Mouse (Mus musculus) kidney, embryonic 15.5 days (tissue): ENCODE results near the gene Cirbp. TPM values are rescaled to one million over a fixed set of nuclear protein-coding genes. Genes with fewer than 3 reads are reported as not detected.
"Not testable (repeated sequence)": the region's sequence is repeated elsewhere in the genome, so short reads cannot be mapped to it uniquely, and the experiment has no call there.

ENCODE experiments used
- ATAC-seq: fragments of 200-750 bp; cut with Nextera tagmentation; replicated peaks from 2 replicates; pipeline ENCODE4 v1.8.0; 2017; ENCODE audit warnings: moderate TSS enrichment; ENCODE audit not compliant: low FRiP score
- H3K27ac ChIP-seq: fragments of 300-500 bp; sonication (generic); 2 replicates; pipeline ENCODE4 v1.5.1; 2015; ENCODE audit warnings: mild to moderate bottlenecking, inconsistent platforms
- H3K27me3 ChIP-seq: fragments of 300-500 bp; sonication (generic); 2 replicates; pipeline ENCODE4 v1.6.1; 2015; ENCODE audit warnings: inconsistent platforms
- H3K36me3 ChIP-seq: fragments of 300-500 bp; sonication (generic); 2 replicates; pipeline ENCODE4 v1.6.1; 2015; ENCODE audit warnings: inconsistent platforms
- H3K4me1 ChIP-seq: fragments of 300-500 bp; sonication (generic); 2 replicates; pipeline ENCODE4 v1.6.1; 2015; ENCODE audit warnings: inconsistent platforms
- H3K4me2 ChIP-seq: fragments of 300-500 bp; sonication (generic); 2 replicates; pipeline ENCODE4 v1.6.1; 2015; ENCODE audit warnings: moderate library complexity, mild to moderate bottlenecking, inconsistent platforms
- H3K4me3 ChIP-seq: fragments of 300-500 bp; sonication (generic); replicated peaks from 2 replicates; pipeline ENCODE4 v1.5.1; 2015; ENCODE audit warnings: mild to moderate bottlenecking, inconsistent platforms
- H3K9ac ChIP-seq: fragments of 300-500 bp; sonication (generic); 2 replicates; pipeline ENCODE4 v1.6.1; 2015; ENCODE audit warnings: mild to moderate bottlenecking, inconsistent platforms
- H3K9me3 ChIP-seq: fragments of 300-500 bp; sonication (generic); replicated peaks from 2 replicates; pipeline ENCODE4 v1.6.1; 2016; ENCODE audit warnings: inconsistent platforms
- whole genome bisulfite sequencing: fragments of 180-500 bp; shearing (Covaris S2); methylation state at CpG from one replicate; pipeline ENCODE4 v1.1.7; 2015; ENCODE audit warnings: mixed read lengths; 5-methylcytosine and 5-hydroxymethylcytosine counted together
- polyA plus RNA-seq: library from polyadenylated mRNA; unstranded; fragments of >200 nt; fragmentation: Nextera tagmentation; extraction: Ambion mirVana; gene quantifications from 2 replicates; pipeline ENCODE4 v1.2.1, GENCODE M21; 2015

Gene Cirbp
- polyA plus RNA-seq, 1 experiment from 2014 or later = 111 TPM

DNA sequence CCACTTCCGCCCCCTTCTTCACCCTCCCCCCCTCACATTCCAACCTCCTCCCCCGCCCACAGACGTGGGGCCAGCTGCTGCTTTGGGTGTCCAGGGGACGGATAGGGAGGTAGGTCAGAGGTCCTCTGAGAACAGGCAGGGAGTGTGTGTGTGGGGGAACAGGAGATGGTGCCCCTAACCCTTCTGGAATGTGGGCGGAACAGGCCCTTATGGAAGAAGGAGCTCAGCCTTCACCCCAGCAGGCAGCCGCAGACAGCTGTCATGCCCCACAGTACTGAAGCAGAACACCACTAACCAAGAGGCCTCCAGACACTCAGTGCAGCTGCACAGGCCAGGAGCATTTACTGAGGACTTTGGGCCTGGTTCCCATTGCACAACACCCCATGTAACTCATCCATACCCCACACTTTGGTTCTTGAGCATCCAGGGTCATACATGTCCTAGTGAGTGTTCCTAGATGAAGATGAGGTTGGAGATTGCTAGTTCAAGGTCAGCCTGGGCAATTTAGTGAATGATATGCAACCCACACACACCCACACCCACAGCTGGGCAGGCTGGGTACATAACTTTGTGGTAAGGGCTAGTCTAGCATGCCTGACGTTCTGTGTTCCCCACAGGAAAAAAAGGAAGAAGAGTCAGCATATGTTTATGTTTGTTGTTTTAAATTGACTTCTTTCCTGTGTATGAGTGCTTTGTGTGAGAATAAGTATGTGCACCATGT, 4.1 kb upstream of the Cirbp start:
- H3K36me3 ChIP-seq = peaks cover 10% of the 10 kb centered on the region
- H3K4me3 ChIP-seq = peak overlapping the region; percentile 43
- WGBS = 3% methylated on average over 7 of the region's 7 CpGs
- no peaks in the 10 kb centered on the region for H3K27me3 ChIP-seq
- H3K9me3 ChIP-seq = no peaks in the 10 kb centered on the region
- peaks cover 95% of the 10 kb centered on the region for H3K4me1 ChIP-seq
- H3K9ac ChIP-seq = peak overlapping the region; percentile 46; the same call in 1 of the 2 replicates
- peak overlapping the region; percentile 80 for H3K4me2 ChIP-seq
- peak; percentile 20 for ATAC-seq
- peak overlapping the region; percentile 100 for H3K27ac ChIP-seq

DNA sequence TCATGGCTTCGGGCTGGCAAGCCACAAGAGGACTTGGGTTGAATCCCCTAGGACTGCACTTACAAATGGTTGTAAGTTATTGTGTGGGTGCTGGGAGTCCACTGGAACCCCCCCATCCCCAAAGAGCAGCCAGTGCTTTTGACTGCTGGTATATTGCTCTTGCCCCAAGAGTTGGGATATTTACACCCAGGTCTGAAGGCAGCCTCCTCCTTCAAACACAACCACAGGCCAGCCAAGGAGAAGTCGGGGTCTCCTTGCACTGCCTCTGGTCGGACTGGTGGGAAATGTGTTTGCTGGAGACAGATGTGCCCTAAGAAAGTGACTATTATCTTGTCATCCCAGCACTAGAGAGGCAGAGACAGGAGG, 3.6 kb upstream of the Cirbp start:
- Histone ChIP-seq H3K4me1 (peaks cover 95% of the 10 kb centered on the region), H3K9me3 (no peaks in the 10 kb centered on the region), H3K27me3 (no peaks in the 10 kb centered on the region), H3K27ac (peak overlapping the region; percentile 100), H3K9ac (peak overlapping the region; percentile 46; the same call in 1 of the 2 replicates), H3K36me3 (peaks cover 5% of the 10 kb centered on the region), H3K4me3 (no peak overlapping the region), H3K4me2 (peak overlapping the region; percentile 80)
- 66% methylated on average over 3 of the region's 3 CpGs for WGBS
- ATAC-seq = no peak

GRCm38 (mm10) chr10:80162716-80163299, 3.0 kb upstream of the Cirbp start:
- peak overlapping the region; percentile 100 for H3K27ac ChIP-seq
- H3K9ac ChIP-seq = no peak overlapping the region
- ATAC-seq = no peak
- H3K36me3 ChIP-seq = no peaks in the 10 kb centered on the region
- no peaks in the 10 kb centered on the region for H3K9me3 ChIP-seq
- H3K4me3 ChIP-seq = no peak overlapping the region
- 54% methylated on average over 6 of the region's 6 CpGs for WGBS
- peak overlapping the region; percentile 80; the same call in 1 of the 2 replicates for H3K4me2 ChIP-seq
- no peaks in the 10 kb centered on the region for H3K27me3 ChIP-seq
- peaks cover 90% of the 10 kb centered on the region for H3K4me1 ChIP-seq

DNA sequence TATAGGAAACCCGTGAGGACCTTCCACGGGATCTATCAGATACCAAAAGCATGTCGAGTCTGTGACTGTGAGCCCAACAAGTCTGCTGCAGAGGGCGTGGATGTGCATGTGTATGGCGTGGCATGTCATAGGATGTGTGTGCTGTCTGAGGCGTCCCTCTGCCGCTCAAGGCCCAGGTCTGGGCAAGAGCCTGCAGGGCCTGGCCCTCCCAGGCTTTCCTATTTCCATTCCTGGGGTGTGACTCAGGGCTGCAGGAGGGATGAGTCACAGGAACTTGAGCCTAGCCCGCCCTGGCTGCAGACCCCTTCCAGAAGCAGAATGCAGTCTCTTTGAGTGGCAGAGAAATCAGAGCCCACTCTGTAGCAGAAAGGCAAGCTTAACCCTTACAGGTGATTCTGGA, 2.1 kb upstream of the Cirbp start:
- Histone ChIP-seq H3K36me3 (no peaks in the 10 kb centered on the region), H3K27me3 (no peaks in the 10 kb centered on the region), H3K4me2 (peak overlapping the region; percentile 96), H3K27ac (peak overlapping the region; percentile 71; the same call in 1 of the 2 replicates), H3K4me1 (peaks cover 84% of the 10 kb centered on the region), H3K9ac (no peak overlapping the region), H3K9me3 (no peaks in the 10 kb centered on the region), H3K4me3 (no peak overlapping the region)
- ATAC-seq = no peak
- 61% methylated on average over 8 of the region's 8 CpGs for WGBS

GRCm38 (mm10) chr10:80164161-80164997, 1.4 kb upstream of the Cirbp start:
- Histone ChIP-seq H3K9ac (peak overlapping the region; percentile 46), H3K4me1 (peaks cover 84% of the 10 kb centered on the region), H3K27me3 (no peaks in the 10 kb centered on the region), H3K4me3 (peak overlapping the region; percentile 47), H3K36me3 (no peaks in the 10 kb centered on the region), H3K9me3 (no peaks in the 10 kb centered on the region), H3K27ac (peak overlapping the region; percentile 71), H3K4me2 (peak overlapping the region; percentile 96)
- ATAC-seq = no peak
- 9% methylated on average over 44 of the region's 44 CpGs for WGBS

DNA sequence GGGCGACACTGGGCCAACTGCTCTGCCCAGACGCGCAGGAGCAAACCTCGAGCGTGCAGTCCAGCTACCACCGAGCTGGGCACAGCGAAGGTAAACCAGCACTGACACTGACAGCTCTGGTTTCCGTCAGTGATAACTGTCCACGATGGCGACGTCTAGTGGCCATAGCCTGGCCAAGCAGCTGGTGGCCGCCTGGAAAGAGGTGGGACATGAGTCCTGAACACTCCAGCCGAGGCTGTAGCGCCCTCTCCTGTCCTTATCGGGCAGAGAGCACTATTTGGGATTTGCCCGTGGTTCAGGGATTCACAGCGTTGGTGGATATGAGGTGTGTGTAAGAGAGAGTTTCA, 814 bp upstream of the Cirbp start:
- Histone ChIP-seq H3K9ac (peak overlapping the region; percentile 46), H3K9me3 (no peaks in the 10 kb centered on the region), H3K27ac (peak overlapping the region; percentile 71), H3K27me3 (no peaks in the 10 kb centered on the region), H3K4me2 (peak overlapping the region; percentile 96), H3K36me3 (peaks cover 4% of the 10 kb centered on the region), H3K4me3 (peak overlapping the region; percentile 47), H3K4me1 (peaks cover 86% of the 10 kb centered on the region)
- under 1% methylated on average over 17 of the region's 17 CpGs for WGBS
- peak; percentile 27 for ATAC-seq

DNA sequence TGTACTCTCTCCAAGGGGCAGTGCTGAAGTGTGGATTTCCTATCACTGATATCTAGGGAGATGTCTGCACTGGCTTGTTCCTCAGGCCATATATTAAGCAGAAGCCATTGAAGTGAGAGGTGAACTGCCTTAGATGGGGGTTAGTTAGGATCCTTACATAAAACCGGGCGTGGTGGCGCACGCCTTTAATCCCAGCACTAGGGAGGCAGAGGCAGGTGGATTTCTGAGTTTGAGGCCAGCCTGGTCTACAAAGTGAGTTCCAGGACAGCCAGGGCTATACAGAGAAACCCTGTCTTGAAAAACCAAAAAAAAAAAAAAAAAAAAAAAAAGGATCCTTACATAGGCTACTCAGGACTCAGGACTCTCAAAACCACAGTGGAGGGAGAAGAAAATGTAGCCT, 351 bp downstream of the Cirbp start:
- ATAC-seq = not testable (repeated sequence)
- 0 out of 2 replicates have a peak overlapping the region, but pooled peaks have one; percentile 3 for H3K9ac ChIP-seq

DNA sequence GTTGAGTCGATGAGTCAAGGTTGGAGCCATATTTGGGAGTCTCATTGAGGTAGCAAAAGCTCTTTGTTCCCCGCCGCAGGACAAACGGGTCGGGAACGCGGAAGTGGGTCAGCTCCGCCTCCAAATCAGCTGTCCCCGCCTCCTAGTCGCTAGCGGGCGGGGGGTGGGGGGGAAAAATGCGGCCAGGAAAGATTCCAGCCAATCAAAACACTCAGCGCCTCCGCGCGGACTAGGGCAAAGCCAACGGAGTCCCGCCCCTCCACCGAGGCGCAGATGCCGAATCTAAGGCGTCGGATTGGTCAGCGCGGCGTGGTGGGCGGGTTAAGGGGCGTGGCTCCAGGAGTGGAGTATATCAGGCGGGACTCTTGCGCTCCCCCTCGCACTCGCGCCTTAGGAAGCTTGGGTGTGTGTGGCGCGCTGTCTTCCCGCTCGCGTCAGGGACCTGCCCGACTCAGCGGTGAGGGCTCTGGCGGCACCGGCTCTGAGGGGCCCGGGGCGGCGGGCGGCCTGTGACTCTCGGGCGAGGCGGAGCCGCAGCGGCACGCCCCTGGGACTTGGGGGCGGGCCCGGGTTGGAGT, 1.8 kb downstream of the Cirbp start:
- H3K4me3 ChIP-seq = peak overlapping the region; percentile 91
- H3K27me3 ChIP-seq = no peaks in the 10 kb centered on the region
- peak overlapping the region; percentile 100 for H3K27ac ChIP-seq
- peaks cover 29% of the 10 kb centered on the region for H3K36me3 ChIP-seq
- H3K9ac ChIP-seq = peak overlapping the region; percentile 99
- H3K9me3 ChIP-seq = no peaks in the 10 kb centered on the region
- under 1% methylated on average over 55 of the region's 55 CpGs for WGBS
- H3K4me2 ChIP-seq = peak overlapping the region; percentile 77
- peaks cover 85% of the 10 kb centered on the region for H3K4me1 ChIP-seq
- peak; percentile 87 for ATAC-seq

More for the DNA sequence above, 351 bp downstream of the Cirbp start:
- H3K4me1 ChIP-seq = peaks cover 85% of the 10 kb centered on the region
- not testable (repeated sequence) for H3K27me3 ChIP-seq, H3K9me3 ChIP-seq
- WGBS = 79% methylated on average over 4 of the region's 4 CpGs
- H3K27ac ChIP-seq = peak overlapping the region; percentile 100
- peaks cover 16% of the 10 kb centered on the region for H3K36me3 ChIP-seq
- H3K4me2 ChIP-seq = peak overlapping the region; percentile 96
- peak overlapping the region; percentile 47; the same call in 1 of the 2 replicates for H3K4me3 ChIP-seq

DNA sequence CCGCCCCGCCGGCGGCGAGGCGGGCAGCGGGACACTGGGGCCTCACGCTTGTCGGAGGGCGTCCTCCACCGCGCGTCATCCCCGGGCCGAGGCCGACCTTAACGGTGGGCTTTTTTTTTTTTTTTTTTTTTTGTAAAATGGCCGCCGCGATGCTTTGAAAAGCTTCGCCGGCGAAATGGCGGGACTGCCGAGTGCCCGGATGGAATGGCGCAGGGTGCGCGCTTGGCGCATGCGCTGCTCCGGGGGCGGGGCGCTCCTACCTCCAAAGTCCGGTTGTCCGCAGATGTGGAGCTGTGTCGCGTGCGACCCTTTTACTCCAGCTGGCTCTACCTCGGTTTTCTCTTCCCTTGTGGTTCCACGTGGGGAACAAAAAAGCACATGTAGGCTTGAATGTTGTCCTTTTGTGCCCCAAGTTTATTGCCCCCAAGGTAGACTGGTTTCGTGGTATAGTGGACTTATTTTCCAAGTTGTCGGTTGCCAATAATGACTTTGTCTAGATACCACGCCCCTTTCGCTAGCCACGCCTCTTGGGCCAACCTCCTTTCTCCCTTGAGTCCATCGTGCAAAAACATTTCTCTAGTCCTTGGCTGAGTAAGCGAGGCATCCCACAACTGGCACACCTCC, 2.4 kb downstream of the Cirbp start:
- ATAC-seq = peak; percentile 54
- WGBS = under 1% methylated on average over 47 of the region's 48 CpGs
- H3K4me2 ChIP-seq = peak overlapping the region; percentile 77

DNA sequence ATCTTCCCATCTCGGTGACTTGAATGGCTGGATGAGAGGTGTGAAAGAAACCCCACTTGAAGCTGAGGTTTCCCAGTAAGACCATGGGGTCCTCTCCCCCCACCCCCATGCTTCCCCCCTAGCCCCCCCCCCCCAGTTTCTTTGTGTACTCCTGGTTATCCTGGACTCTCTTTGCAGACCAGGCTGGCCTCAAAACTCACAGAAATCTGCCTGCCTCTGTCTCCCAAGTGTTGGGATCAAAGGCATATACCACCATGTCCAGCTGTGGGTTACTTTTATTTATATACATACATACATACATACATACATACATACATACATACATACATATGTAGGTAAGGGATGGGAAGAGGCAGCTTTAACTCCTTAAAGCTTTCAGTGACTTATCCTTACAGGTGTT, 3.3 kb downstream of the Cirbp start:
- peak overlapping the region; percentile 99 for H3K9ac ChIP-seq
- H3K4me1 ChIP-seq = peaks cover 78% of the 10 kb centered on the region
- H3K4me3 ChIP-seq = peak overlapping the region; percentile 91
- no peaks in the 10 kb centered on the region for H3K9me3 ChIP-seq
- no peaks in the 10 kb centered on the region for H3K27me3 ChIP-seq
- peak overlapping the region; percentile 100 for H3K27ac ChIP-seq
- peak overlapping the region; percentile 77 for H3K4me2 ChIP-seq
- no peak for ATAC-seq
- WGBS = 48% methylated on average over 1 of the region's 1 CpGs
- peaks cover 29% of the 10 kb centered on the region for H3K36me3 ChIP-seq

More for the DNA sequence above, 2.4 kb downstream of the Cirbp start:
- Histone ChIP-seq H3K9me3 (no peaks in the 10 kb centered on the region), H3K27ac (peak overlapping the region; percentile 100), H3K27me3 (no peaks in the 10 kb centered on the region), H3K4me1 (peaks cover 83% of the 10 kb centered on the region), H3K4me3 (peak overlapping the region; percentile 91), H3K9ac (peak overlapping the region; percentile 99), H3K36me3 (peaks cover 29% of the 10 kb centered on the region)

GRCm38 (mm10) chr10:80169651-80170050, 3.9 kb downstream of the Cirbp start:
- no peak overlapping the region for H3K9ac ChIP-seq
- peaks cover 33% of the 10 kb centered on the region for H3K36me3 ChIP-seq
- H3K9me3 ChIP-seq = no peaks in the 10 kb centered on the region
- peaks cover 72% of the 10 kb centered on the region for H3K4me1 ChIP-seq
- 81% methylated on average over 7 of the region's 7 CpGs for WGBS
- no peak overlapping the region for H3K4me3 ChIP-seq
- no peaks in the 10 kb centered on the region for H3K27me3 ChIP-seq
- no peak for ATAC-seq
- no peak overlapping the region for H3K27ac ChIP-seq
- H3K4me2 ChIP-seq = no peak overlapping the region
